Mouse (Mus musculus) lung, embryonic 14.5 days (tissue): ENCODE data around the gene Trim30d. TPM values are rescaled to one million over a fixed set of nuclear protein-coding genes. Genes with fewer than 3 reads are reported as not detected.

Source experiments
- ATAC-seq: fragments of 200-750 bp; cut with Nextera tagmentation; 2 replicates; pipeline ENCODE4 v1.8.0; 2017; ENCODE audit warnings: mild to moderate bottlenecking, moderate TSS enrichment, moderate library complexity; ENCODE audit not compliant: insufficient read depth
- DNase-seq: peaks from one replicate; pipeline ENCODE4 v3.0.0-alpha.2; 2015
- H3K27ac ChIP-seq: fragments of 300-500 bp; sonication (generic); 2 replicates; pipeline ENCODE4 v1.5.1; 2014; ENCODE audit warnings: low read depth, mild to moderate bottlenecking, moderate library complexity
- H3K27me3 ChIP-seq: fragments of 300-500 bp; sonication (generic); 2 replicates; pipeline ENCODE4 v1.6.1; 2014; ENCODE audit warnings: low read length, control low read depth; ENCODE audit not compliant: insufficient read depth
- H3K36me3 ChIP-seq: fragments of 300-500 bp; sonication (generic); 2 replicates; pipeline ENCODE4 v1.6.1; 2014; ENCODE audit warnings: control low read depth; ENCODE audit not compliant: insufficient read depth
- H3K4me1 ChIP-seq: fragments of 300-500 bp; sonication (generic); 2 replicates; pipeline ENCODE4 v1.6.1; 2014; ENCODE audit warnings: antibody characterized with exemption, control low read depth; ENCODE audit not compliant: insufficient read depth
- H3K4me2 ChIP-seq: fragments of 300-500 bp; sonication (generic); 2 replicates; pipeline ENCODE4 v1.6.1; 2014; ENCODE audit warnings: mild to moderate bottlenecking
- H3K4me3 ChIP-seq: fragments of 300-500 bp; sonication (generic); 2 replicates; pipeline ENCODE4 v1.5.1; 2014; ENCODE audit warnings: low read depth, low read length
- H3K9ac ChIP-seq: fragments of 300-500 bp; sonication (generic); 2 replicates; pipeline ENCODE4 v1.6.1; 2014
- H3K9me3 ChIP-seq: fragments of 300-500 bp; sonication (generic); 2 replicates; pipeline ENCODE4 v1.6.1; 2016; ENCODE audit warnings: low read depth, low read length, control low read depth
- CTCF ChIP-seq: IDR thresholded peaks from 2 replicates; pipeline ENCODE4 v1.5.1; 2016; ENCODE audit warnings: antibody characterized with exemption, low read depth
- whole genome bisulfite sequencing: fragments of 180-500 bp; shearing (Covaris S2); extraction: QIAGEN DNeasy Blood & Tissue Kit; methylation state at CpG from one replicate; pipeline ENCODE4 v1.1.7; 2014; 5-methylcytosine and 5-hydroxymethylcytosine counted together
- polyA plus RNA-seq: library from polyadenylated mRNA; unstranded; fragments of >200 nt; fragmentation: Nextera tagmentation; extraction: Ambion mirVana; gene quantifications from 2 replicates; pipeline ENCODE4 v1.2.1, GENCODE M21; 2014

Trim30d gene
- polyA plus RNA-seq, 1 experiment from 2014 or later = 0.29 TPM

GRCm38 (mm10) chr7:104445961-104446645 lies 61.5 kb downstream of the Trim30d start:
- ATAC-seq (peak; percentile 65; the same call in 1 of the 2 replicates), DNase-seq (peak; percentile 57)
- 49% methylated on average over 2 of the region's 2 CpGs for WGBS
- Histone ChIP-seq H3K9ac (no peak overlapping the region), H3K9me3 (no peaks in the 10 kb centered on the region), H3K27me3 (no peaks in the 10 kb centered on the region), H3K36me3 (no peaks in the 10 kb centered on the region), H3K4me1 (no peaks in the 10 kb centered on the region), H3K27ac (no peak overlapping the region), H3K4me3 (no peak overlapping the region), H3K4me2 (no peak overlapping the region)
- TF ChIP-seq CTCF = peak; percentile 46; the same call in 1 of the 2 replicates

Other genes with a start within 250 kb of the Trim30d start
- 0.28 and 0.30 TPM in 2 replicates for gene Trim5, start 219.8 kb downstream of the Trim30d start, polyA plus RNA-seq
- 3.2 and 3.6 TPM in 2 replicates for gene Trim12a, start 192.4 kb downstream of the Trim30d start, polyA plus RNA-seq
- gene Trim34b, start 178.4 kb downstream of the Trim30d start, polyA plus RNA-seq = not detected in 2 replicates
- gene Trim12c, start 154.5 kb downstream of the Trim30d start, polyA plus RNA-seq = 1.0 and 1.4 TPM in 2 replicates
- gene Trim30b, start 138.0 kb downstream of the Trim30d start, polyA plus RNA-seq = 0.04 and 0.11 TPM in 2 replicates
- gene Trim30c, start 107.0 kb downstream of the Trim30d start, polyA plus RNA-seq = 0.24 and 0.32 TPM in 2 replicates
- gene Trim30a, start 42.7 kb downstream of the Trim30d start, polyA plus RNA-seq = 0.71 and 1.2 TPM in 2 replicates
- not detected in 2 replicates for gene Olfr651, start 42.3 kb upstream of the Trim30d start, polyA plus RNA-seq
- not detected in 2 replicates for gene Olfr652, start 53.1 kb upstream of the Trim30d start, polyA plus RNA-seq
- gene Olfr653, start 69.5 kb upstream of the Trim30d start, polyA plus RNA-seq = not detected in 2 replicates
- gene Olfr654, start 79.2 kb upstream of the Trim30d start, polyA plus RNA-seq = not detected in 2 replicates
- not detected in 2 replicates for gene Olfr655, start 93.9 kb upstream of the Trim30d start, polyA plus RNA-seq
- gene Olfr656, start 106.1 kb upstream of the Trim30d start, polyA plus RNA-seq = not detected in 2 replicates
- gene Olfr657, start 116.9 kb upstream of the Trim30d start, polyA plus RNA-seq = not detected in 2 replicates
- gene Olfr658, start 139.5 kb upstream of the Trim30d start, polyA plus RNA-seq = 0.07 TPM in 1 of 2 replicates, not detected in the other
- not detected in 2 replicates for gene Olfr659, start 158.9 kb upstream of the Trim30d start, polyA plus RNA-seq
- not detected in 2 replicates for gene Olfr661, start 178.7 kb upstream of the Trim30d start, polyA plus RNA-seq